Mouse (Mus musculus): ENCODE measurements around the gene Fam161a. TPM values are rescaled to one million over a fixed set of nuclear protein-coding genes. Genes with fewer than 3 reads are reported as not detected.

Gene Fam161a
- polyA plus RNA-seq, 1 experiment, result 0.39 TPM

GRCm38 (mm10) chr11:22973599-22973998 is 33.7 kb upstream of the Fam161a start:
- no peaks in the 10 kb centered on the region for H3K27me3 ChIP-seq (replicated peaks)
- H3K36me3 ChIP-seq (replicated peaks; ENCODE audit: low read length), result peaks cover 49% of the 10 kb centered on the region
- peak overlapping the region; percentile 96 for H3K4me3 ChIP-seq (replicated peaks)
- peaks cover 13% of the 10 kb centered on the region for H3K9me3 ChIP-seq
- TF ChIP-seq FLI1 (IDR thresholded peaks at IDR 0.05; ENCODE audit: low read length) (no peak), GATA1 (IDR thresholded peaks at IDR 0.05; ENCODE audit: borderline replicate concordance, low read length) (no peak)
- H3K4me1 ChIP-seq, result peaks cover 56% of the 10 kb centered on the region

GRCm38 (mm10) chr11:22978215-22978614 is 29.1 kb upstream of the Fam161a start:
- Histone ChIP-seq H3K4me3 (replicated peaks) (peak overlapping the region; percentile 81), H3K27me3 (replicated peaks) (no peaks in the 10 kb centered on the region), H3K36me3 (replicated peaks; ENCODE audit: low read length) (peaks cover 53% of the 10 kb centered on the region), H3K9me3 (no peaks in the 10 kb centered on the region), H3K4me1 (peaks cover 64% of the 10 kb centered on the region)
- no peak for TF ChIP-seq GATA1 (IDR thresholded peaks at IDR 0.05; ENCODE audit: borderline replicate concordance, low read length)
- TF ChIP-seq FLI1 (IDR thresholded peaks at IDR 0.05; ENCODE audit: low read length), result no peak

- H3K4me1 ChIP-seq, result peaks cover 64% of the 10 kb centered on the region
- H3K9me3 ChIP-seq, result no peaks in the 10 kb centered on the region
- H3K4me3 ChIP-seq (replicated peaks), result no peak overlapping the region
- peaks cover 48% of the 10 kb centered on the region for H3K36me3 ChIP-seq (replicated peaks; ENCODE audit: low read length)
- TF ChIP-seq FLI1 (IDR thresholded peaks at IDR 0.05; ENCODE audit: low read length), result no peak
- no peak for TF ChIP-seq GATA1 (IDR thresholded peaks at IDR 0.05; ENCODE audit: borderline replicate concordance, low read length)
- no peaks in the 10 kb centered on the region for H3K27me3 ChIP-seq (replicated peaks)
These were observed 28.6 kb upstream of the Fam161a start for GRCm38 (mm10) chr11:22978711-22979110.

GRCm38 (mm10) chr11:22979221-22979620 is 28.1 kb upstream of the Fam161a start:
- no peaks in the 10 kb centered on the region for H3K9me3 ChIP-seq
- H3K27me3 ChIP-seq (replicated peaks), result no peaks in the 10 kb centered on the region
- peaks cover 46% of the 10 kb centered on the region for H3K36me3 ChIP-seq (replicated peaks; ENCODE audit: low read length)
- no peak overlapping the region for H3K4me3 ChIP-seq (replicated peaks)
- TF ChIP-seq FLI1 (IDR thresholded peaks at IDR 0.05; ENCODE audit: low read length) (no peak), GATA1 (IDR thresholded peaks at IDR 0.05; ENCODE audit: borderline replicate concordance, low read length) (no peak)
- H3K4me1 ChIP-seq, result peaks cover 64% of the 10 kb centered on the region

GRCm38 (mm10) chr11:22981041-22981440 is 26.3 kb upstream of the Fam161a start:
- Histone ChIP-seq H3K4me1 (peaks cover 62% of the 10 kb centered on the region), H3K9me3 (no peaks in the 10 kb centered on the region), H3K27me3 (replicated peaks) (no peaks in the 10 kb centered on the region), H3K36me3 (replicated peaks; ENCODE audit: low read length) (peaks cover 40% of the 10 kb centered on the region), H3K4me3 (replicated peaks) (peak overlapping the region; percentile 97)
- TF ChIP-seq GATA1 (IDR thresholded peaks at IDR 0.05; ENCODE audit: borderline replicate concordance, low read length) (no peak), FLI1 (IDR thresholded peaks at IDR 0.05; ENCODE audit: low read length) (no peak)

- peak overlapping the region; percentile 97 for H3K4me3 ChIP-seq (replicated peaks)
- H3K9me3 ChIP-seq, result no peaks in the 10 kb centered on the region
- peaks cover 57% of the 10 kb centered on the region for H3K4me1 ChIP-seq
- no peaks in the 10 kb centered on the region for H3K27me3 ChIP-seq (replicated peaks)
- TF ChIP-seq FLI1 (IDR thresholded peaks at IDR 0.05; ENCODE audit: low read length) (no peak), GATA1 (IDR thresholded peaks at IDR 0.05; ENCODE audit: borderline replicate concordance, low read length) (no peak)
- H3K36me3 ChIP-seq (replicated peaks; ENCODE audit: low read length), result peaks cover 35% of the 10 kb centered on the region
These were observed 25.8 kb upstream of the Fam161a start for GRCm38 (mm10) chr11:22981543-22981950.

- peak within 1 kb of the TSS; percentile 97 for H3K4me3 ChIP-seq (replicated peaks)
- no peaks in the 10 kb centered on the region for H3K27me3 ChIP-seq (replicated peaks)
- TF ChIP-seq FLI1 (IDR thresholded peaks at IDR 0.05; ENCODE audit: low read length) (no peak), GATA1 (IDR thresholded peaks at IDR 0.05; ENCODE audit: borderline replicate concordance, low read length) (no peak)
- peaks cover 52% of the 10 kb centered on the region for H3K4me1 ChIP-seq
- peaks cover 30% of the 10 kb centered on the region for H3K36me3 ChIP-seq (replicated peaks; ENCODE audit: low read length)
- H3K9me3 ChIP-seq, result no peaks in the 10 kb centered on the region
These were observed 25.2 kb upstream of the Fam161a start, which contains the start of the genes Gm28048 and Commd1 for GRCm38 (mm10) chr11:22981984-22982757. Gene Gm28048, minus strand, starts transcription at chr11:22982090. Gene Commd1, minus strand, starts transcription at chr11:22982382.

GRCm38 (mm10) chr11:22982846-22983245 is 24.5 kb upstream of the Fam161a start:
- TF ChIP-seq FLI1 (IDR thresholded peaks at IDR 0.05; ENCODE audit: low read length) (no peak), GATA1 (IDR thresholded peaks at IDR 0.05; ENCODE audit: borderline replicate concordance, low read length) (no peak)
- H3K4me3 ChIP-seq (replicated peaks), result peak overlapping the region; percentile 23

GRCm38 (mm10) chr11:22985510-22985909 is 21.8 kb upstream of the Fam161a start:
- Histone ChIP-seq H3K4me3 (replicated peaks) (no peak overlapping the region), H3K27me3 (replicated peaks) (no peaks in the 10 kb centered on the region), H3K4me1 (peaks cover 30% of the 10 kb centered on the region), H3K9me3 (no peaks in the 10 kb centered on the region), H3K36me3 (replicated peaks; ENCODE audit: low read length) (no peaks in the 10 kb centered on the region)
- TF ChIP-seq GATA1 (IDR thresholded peaks at IDR 0.05; ENCODE audit: borderline replicate concordance, low read length) (no peak), FLI1 (IDR thresholded peaks at IDR 0.05; ENCODE audit: low read length) (no peak)

More at GRCm38 (mm10) chr11:22982846-22983245, 24.5 kb upstream of the Fam161a start:
- Histone ChIP-seq H3K4me1 (peaks cover 46% of the 10 kb centered on the region), H3K27me3 (replicated peaks) (no peaks in the 10 kb centered on the region), H3K36me3 (replicated peaks; ENCODE audit: low read length) (peaks cover 24% of the 10 kb centered on the region), H3K9me3 (no peaks in the 10 kb centered on the region)

GRCm38 (mm10) chr11:22987357-22987756 is 20.0 kb upstream of the Fam161a start:
- no peak overlapping the region for H3K4me3 ChIP-seq (replicated peaks)
- TF ChIP-seq GATA1 (IDR thresholded peaks at IDR 0.05; ENCODE audit: borderline replicate concordance, low read length) (no peak), FLI1 (IDR thresholded peaks at IDR 0.05; ENCODE audit: low read length) (no peak)
- peaks cover 5% of the 10 kb centered on the region for H3K36me3 ChIP-seq (replicated peaks; ENCODE audit: low read length)
- no peaks in the 10 kb centered on the region for H3K27me3 ChIP-seq (replicated peaks)
- peaks cover 29% of the 10 kb centered on the region for H3K4me1 ChIP-seq
- no peaks in the 10 kb centered on the region for H3K9me3 ChIP-seq
